In the genomic region with DNA sequence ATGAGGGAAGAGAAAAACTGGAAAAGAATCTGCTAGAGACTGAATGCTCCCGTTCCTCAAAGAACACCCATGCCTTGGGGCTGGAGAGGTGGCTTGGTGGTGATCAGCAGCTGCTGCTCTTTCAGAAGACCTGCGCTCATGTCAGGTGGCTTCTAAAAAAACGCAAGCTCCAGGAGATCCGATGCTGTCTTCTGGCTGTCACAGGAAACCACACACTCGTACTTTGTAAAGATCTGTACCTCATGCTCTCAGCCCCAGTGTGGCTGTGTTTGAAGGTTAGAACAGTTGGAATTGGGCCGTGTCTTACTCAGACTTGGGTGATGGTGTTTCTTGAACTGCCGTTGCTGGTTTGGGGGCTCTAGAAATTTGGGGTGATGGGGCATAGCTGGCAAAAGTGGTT, we compare ENCODE assay signal across 19 mouse cellular contexts. TPM values are rescaled to one million over a fixed set of nuclear protein-coding genes. Genes with fewer than 3 reads are reported as not detected.
DNase-seq lines count a peak whose midpoint lies in the region; ATAC-seq and TF ChIP-seq lines count a peak whose summit lies in the region.
"Had no signal": no experiment of that assay in that cellular context is flagged by ENCODE, and none has a peak within 500 bp of the region (broad histone marks: within the 10 kb centered on the region; RNA-seq: fewer than 3 reads in every experiment).

No protein-coding gene starts in this region.

- intact Hi-C loops in left cerebral cortex, postnatal 14 days (cut with DNase I), result no loop called here

- ATAC-seq in midbrain, embryonic 15.5 days (replicated peaks), result no peak
- ATAC-seq in midbrain, embryonic 13.5 days, result no peak
- no peak for ATAC-seq in lung, postnatal 0 days
- ATAC-seq: intestine, embryonic 16.5 days; liver, embryonic 12.5 days had no signal

- DNase-seq in T-cell, adult 2 months (ENCODE audit: low spot score), result peak; percentile 60
- DNase-seq in naive thymus-derived CD4-positive, alpha-beta T cell, adult 2 months (ENCODE audit: low read depth), result peak; percentile 78
- peak; percentile 59 for DNase-seq in thymus, postnatal 14 days
- DNase-seq in left cerebral cortex, postnatal 14 days (ENCODE audit: low spot score in 2 of 2), result no peak
- no peak for DNase-seq in lung, postnatal 0 days (ENCODE audit: low spot score)
- DNase-seq: cerebellum, adult 8-10 months; heart, postnatal 14 days; lung, embryonic 14.5 days; right cerebral cortex, adult 18-20 months had no signal

- no peaks in the 10 kb centered on the region for H3K36me3 ChIP-seq in midbrain, embryonic 15.5 days (replicated peaks)
- H3K36me3 ChIP-seq in midbrain, embryonic 13.5 days, result no peaks in the 10 kb centered on the region
- H3K36me3 ChIP-seq in lung, postnatal 0 days (ENCODE audit: insufficient read depth, low read length), result no peaks in the 10 kb centered on the region
- H3K36me3 ChIP-seq: kidney, embryonic 15.5 days; limb, embryonic 12.5 days; liver, embryonic 12.5 days had no signal

- H3K9ac ChIP-seq in midbrain, embryonic 15.5 days, result no peak overlapping the region
- H3K9ac ChIP-seq in midbrain, embryonic 13.5 days (replicated peaks), result no peak overlapping the region
- H3K9ac ChIP-seq in lung, postnatal 0 days (replicated peaks; ENCODE audit: low read depth), result no peak overlapping the region
- H3K9ac ChIP-seq: kidney, embryonic 15.5 days; limb, embryonic 12.5 days; liver, embryonic 12.5 days; lung, embryonic 14.5 days had no signal

- no peak overlapping the region for H3K4me2 ChIP-seq in midbrain, embryonic 15.5 days
- no peak overlapping the region for H3K4me2 ChIP-seq in midbrain, embryonic 13.5 days (replicated peaks)
- H3K4me2 ChIP-seq in lung, postnatal 0 days (replicated peaks; ENCODE audit: low read depth, low read length), result no peak overlapping the region
- H3K4me2 ChIP-seq: heart, embryonic 11.5 days; limb, embryonic 12.5 days; liver, embryonic 12.5 days; lung, embryonic 14.5 days had no signal

- TF ChIP-seq CTCF in lung, postnatal 0 days (IDR thresholded peaks at IDR 0.05), result no peak

- H3K9me3 ChIP-seq in midbrain, embryonic 15.5 days, result no peaks in the 10 kb centered on the region
- H3K9me3 ChIP-seq in midbrain, embryonic 13.5 days, result no peaks in the 10 kb centered on the region
- H3K9me3 ChIP-seq in lung, postnatal 0 days (ENCODE audit: low read length), result no peaks in the 10 kb centered on the region
- H3K9me3 ChIP-seq: kidney, embryonic 15.5 days; limb, embryonic 12.5 days; liver, embryonic 12.5 days had no signal

- no peak for TF ChIP-seq EP300 in lung, postnatal 0 days (IDR thresholded peaks at IDR 0.05)

- H3K4me1 ChIP-seq in midbrain, embryonic 15.5 days, result peaks cover 7% of the 10 kb centered on the region; the same call in 1 of the 2 replicates
- 0 out of 2 replicates have a peak, but pooled peaks cover 4% of the 10 kb centered on the region for H3K4me1 ChIP-seq in midbrain, embryonic 13.5 days (replicated peaks)
- H3K4me1 ChIP-seq in lung, postnatal 0 days (ENCODE audit: insufficient read depth, low read depth, low read length), result no peaks in the 10 kb centered on the region
- H3K4me1 ChIP-seq: kidney, embryonic 15.5 days; liver, embryonic 12.5 days had no signal

- WGBS in midbrain, embryonic 15.5 days, result 78% methylated on average over 7 of the region's 7 CpGs
- 82% methylated on average over 7 of the region's 7 CpGs for WGBS in midbrain, embryonic 13.5 days
- 76% methylated on average over 7 of the region's 7 CpGs for WGBS in lung, postnatal 0 days

- peak overlapping the region; percentile 13 for H3K27ac ChIP-seq in midbrain, embryonic 15.5 days
- H3K27ac ChIP-seq in midbrain, embryonic 13.5 days, result no peak overlapping the region
- H3K27ac ChIP-seq in lung, postnatal 0 days (ENCODE audit: low read length), result no peak overlapping the region
- H3K27ac ChIP-seq: kidney, embryonic 15.5 days; limb, embryonic 12.5 days; liver, embryonic 12.5 days had no signal

- no peak overlapping the region for H3K4me3 ChIP-seq in midbrain, embryonic 15.5 days
- no peak overlapping the region for H3K4me3 ChIP-seq in midbrain, embryonic 13.5 days (replicated peaks)
- H3K4me3 ChIP-seq in lung, postnatal 0 days (ENCODE audit: low read depth, low read length), result no peak overlapping the region
- H3K4me3 ChIP-seq: kidney, embryonic 15.5 days; limb, embryonic 12.5 days; liver, embryonic 12.5 days had no signal

- H3K27me3 ChIP-seq in midbrain, embryonic 15.5 days (replicated peaks), result no peaks in the 10 kb centered on the region
- H3K27me3 ChIP-seq in midbrain, embryonic 13.5 days, result no peaks in the 10 kb centered on the region
- no peaks in the 10 kb centered on the region for H3K27me3 ChIP-seq in lung, postnatal 0 days (replicated peaks; ENCODE audit: insufficient read depth, low read length)
- H3K27me3 ChIP-seq: CH12.LX; kidney, embryonic 15.5 days; limb, embryonic 12.5 days; liver, embryonic 12.5 days had no signal

RNA-seq across cellular contexts. Expression of a gene that starts 42.3 kb away (rescaled TPM):
- 3.9 and 5.2 TPM in 2 replicates for polyA plus RNA-seq in midbrain, embryonic 15.5 days (2015; fragmentation: Nextera tagmentation; extraction: Ambion mirVana)
- 2.9 and 4.3 TPM in 2 replicates for polyA plus RNA-seq in midbrain, embryonic 13.5 days (2015; fragmentation: Nextera tagmentation; extraction: Ambion mirVana)
- 1 to 10 TPM; 6.1 to 7.2 TPM for total RNA-seq in left cerebral cortex, postnatal 14 days (2021)
- 22.2 and 23.6 TPM in 2 replicates for polyA plus RNA-seq in lung, postnatal 0 days (2015; fragmentation: Nextera tagmentation; extraction: Ambion mirVana)
- total RNA-seq: CH12.LX; granulocyte monocyte progenitor cell, adult 5-6 weeks; MEL had no signal

Comparison
In these comparisons a context has a peak if more than half of its experiments do, and no peak if none do; other contexts are left out.
1. DNase-seq: peak in T-cell, adult 2 months (single experiment), naive thymus-derived CD4-positive, alpha-beta T cell, adult 2 months (single experiment) and thymus, postnatal 14 days (single experiment); none in left cerebral cortex, postnatal 14 days (0 of 2) and lung, postnatal 0 days (single experiment).